Mouse (Mus musculus): Measurements from ENCODE around the gene Gpr39. TPM values are rescaled to one million over a fixed set of nuclear protein-coding genes. Genes with fewer than 3 reads are reported as not detected.

The Gpr39 gene
- polyA plus RNA-seq, 1 experiment from 2014 or later: 3.6 TPM

- Histone ChIP-seq H3K27ac (no peak overlapping the region), H3K4me3 (replicated peaks) (no peak overlapping the region), H3K4me2 (no peak overlapping the region), H3K9me3 (replicated peaks) (no peaks in the 10 kb centered on the region), H3K9ac (no peak overlapping the region), H3K36me3 (no peaks in the 10 kb centered on the region), H3K4me1 (no peaks in the 10 kb centered on the region), H3K27me3 (no peaks in the 10 kb centered on the region)
- whole genome bisulfite sequencing: 14% methylated on average over 1 of the region's 1 CpGs
- ATAC-seq (replicated peaks; ENCODE audit: low FRiP score): no peak
These were observed 160.7 kb downstream of the Gpr39 start for GRCm38 (mm10) chr1:125837507-125837906.

- H3K9me3 ChIP-seq (replicated peaks): no peaks in the 10 kb centered on the region
- no peak overlapping the region for H3K4me3 ChIP-seq (replicated peaks)
- no peaks in the 10 kb centered on the region for H3K27me3 ChIP-seq
- no peak for ATAC-seq (replicated peaks; ENCODE audit: low FRiP score)
- no peaks in the 10 kb centered on the region for H3K4me1 ChIP-seq
- 64% methylated on average over 13 of the region's 13 CpGs for WGBS
- H3K36me3 ChIP-seq: no peaks in the 10 kb centered on the region
- H3K4me2 ChIP-seq: no peak overlapping the region
- no peak overlapping the region for H3K27ac ChIP-seq
- H3K9ac ChIP-seq: no peak overlapping the region
These were observed 163.1 kb downstream of the Gpr39 start for GRCm38 (mm10) chr1:125839746-125840392.

- ATAC-seq (replicated peaks; ENCODE audit: low FRiP score): no peak
- Histone ChIP-seq H3K36me3 (no peaks in the 10 kb centered on the region), H3K27ac (no peak overlapping the region), H3K27me3 (no peaks in the 10 kb centered on the region), H3K4me2 (no peak overlapping the region), H3K9me3 (replicated peaks) (no peaks in the 10 kb centered on the region), H3K4me1 (no peaks in the 10 kb centered on the region), H3K4me3 (replicated peaks) (no peak overlapping the region), H3K9ac (no peak overlapping the region)
- 9% methylated on average over 5 of the region's 5 CpGs for WGBS
These were observed 177.9 kb downstream of the Gpr39 start for GRCm38 (mm10) chr1:125854646-125855045.

- H3K4me1 ChIP-seq: no peaks in the 10 kb centered on the region
- no peak for ATAC-seq (replicated peaks; ENCODE audit: low FRiP score)
- H3K9me3 ChIP-seq (replicated peaks): no peaks in the 10 kb centered on the region
- no peak overlapping the region for H3K9ac ChIP-seq
- 63% methylated on average over 5 of the region's 5 CpGs for WGBS
- no peak overlapping the region for H3K4me3 ChIP-seq (replicated peaks)
- no peak overlapping the region for H3K27ac ChIP-seq
- no peak overlapping the region for H3K4me2 ChIP-seq
- no peaks in the 10 kb centered on the region for H3K27me3 ChIP-seq
- no peaks in the 10 kb centered on the region for H3K36me3 ChIP-seq
These were observed 181.8 kb downstream of the Gpr39 start for GRCm38 (mm10) chr1:125858631-125859030.

- H3K27me3 ChIP-seq: no peaks in the 10 kb centered on the region
- no peaks in the 10 kb centered on the region for H3K9me3 ChIP-seq (replicated peaks)
- no peak for ATAC-seq (replicated peaks; ENCODE audit: low FRiP score)
- no peak overlapping the region for H3K9ac ChIP-seq
- WGBS: 56% methylated on average over 7 of the region's 7 CpGs
- H3K4me1 ChIP-seq: no peaks in the 10 kb centered on the region
- no peak overlapping the region for H3K27ac ChIP-seq
- no peak overlapping the region for H3K4me3 ChIP-seq (replicated peaks)
- no peak overlapping the region for H3K4me2 ChIP-seq
- H3K36me3 ChIP-seq: no peaks in the 10 kb centered on the region
These were observed 193.3 kb downstream of the Gpr39 start for GRCm38 (mm10) chr1:125870056-125870455.

- ATAC-seq (replicated peaks; ENCODE audit: low FRiP score): no peak
- Histone ChIP-seq H3K9ac (no peak overlapping the region), H3K4me3 (replicated peaks) (no peak overlapping the region), H3K9me3 (replicated peaks) (no peaks in the 10 kb centered on the region), H3K27me3 (no peaks in the 10 kb centered on the region), H3K36me3 (no peaks in the 10 kb centered on the region), H3K4me2 (no peak overlapping the region), H3K27ac (no peak overlapping the region), H3K4me1 (no peaks in the 10 kb centered on the region)
- WGBS: 91% methylated on average over 9 of the region's 9 CpGs
These were observed 216.4 kb downstream of the Gpr39 start for GRCm38 (mm10) chr1:125893158-125893557.

- H3K9me3 ChIP-seq (replicated peaks): no peaks in the 10 kb centered on the region
- no peak overlapping the region for H3K9ac ChIP-seq
- H3K4me3 ChIP-seq (replicated peaks): peak overlapping the region; percentile 45
- H3K4me1 ChIP-seq: peaks cover 31% of the 10 kb centered on the region
- 3% methylated on average over 14 of the region's 14 CpGs for WGBS
- H3K27ac ChIP-seq: no peak overlapping the region
- peak; percentile 54 for ATAC-seq (replicated peaks; ENCODE audit: low FRiP score)
- H3K4me2 ChIP-seq: peak overlapping the region; percentile 83
- H3K27me3 ChIP-seq: peaks cover 51% of the 10 kb centered on the region
- no peaks in the 10 kb centered on the region for H3K36me3 ChIP-seq
These were observed 233.5 kb downstream of the Gpr39 start for GRCm38 (mm10) chr1:125910211-125910870.

GRCm38 (mm10) chr1:125910871-125911265 lies 234.1 kb downstream of the Gpr39 start:
- no peaks in the 10 kb centered on the region for H3K9me3 ChIP-seq (replicated peaks)
- WGBS: 2% methylated on average over 9 of the region's 9 CpGs
- ATAC-seq (replicated peaks; ENCODE audit: low FRiP score): peak; percentile 38; the same call in 1 of the 2 replicates
- H3K27ac ChIP-seq: no peak overlapping the region
- peaks cover 55% of the 10 kb centered on the region for H3K27me3 ChIP-seq
- H3K4me2 ChIP-seq: peak overlapping the region; percentile 83
- no peak overlapping the region for H3K9ac ChIP-seq
- H3K36me3 ChIP-seq: no peaks in the 10 kb centered on the region
- H3K4me3 ChIP-seq (replicated peaks): peak overlapping the region; percentile 45
- H3K4me1 ChIP-seq: peaks cover 31% of the 10 kb centered on the region

- under 1% methylated on average over 35 of the region's 35 CpGs for WGBS
- peaks cover 55% of the 10 kb centered on the region for H3K27me3 ChIP-seq
These were observed 234.6 kb downstream of the Gpr39 start for GRCm38 (mm10) chr1:125911337-125911900.

GRCm38 (mm10) chr1:125911901-125912445 lies 235.2 kb downstream of the Gpr39 start:
- Histone ChIP-seq H3K4me1 (peaks cover 31% of the 10 kb centered on the region), H3K9me3 (replicated peaks) (no peaks in the 10 kb centered on the region), H3K36me3 (no peaks in the 10 kb centered on the region), H3K4me3 (replicated peaks) (peak overlapping the region; percentile 45), H3K9ac (no peak overlapping the region), H3K27ac (no peak overlapping the region), H3K27me3 (peaks cover 55% of the 10 kb centered on the region), H3K4me2 (peak overlapping the region; percentile 83)
- under 1% methylated on average over 32 of the region's 43 CpGs for WGBS
- peak; percentile 68 for ATAC-seq (replicated peaks; ENCODE audit: low FRiP score)

More at GRCm38 (mm10) chr1:125911337-125911900, 234.6 kb downstream of the Gpr39 start:
- Histone ChIP-seq H3K4me3 (replicated peaks) (peak overlapping the region; percentile 45), H3K4me1 (peaks cover 31% of the 10 kb centered on the region), H3K9me3 (replicated peaks) (no peaks in the 10 kb centered on the region), H3K27ac (no peak overlapping the region), H3K4me2 (peak overlapping the region; percentile 83), H3K36me3 (no peaks in the 10 kb centered on the region), H3K9ac (no peak overlapping the region)
- ATAC-seq (replicated peaks; ENCODE audit: low FRiP score): peak; percentile 75

GRCm38 (mm10) chr1:125912601-125913600 lies 236.1 kb downstream of the Gpr39 start, which contains the start of gene Lypd1:
Gene Lypd1 (minus strand): TSS chr1:125913101.
- Histone ChIP-seq H3K9me3 (replicated peaks) (no peaks in the 10 kb centered on the region), H3K4me3 (replicated peaks) (peak within 1 kb of the TSS; percentile 45), H3K9ac (no peak within 1 kb of the TSS), H3K27ac (no peak within 1 kb of the TSS), H3K36me3 (no peaks in the 10 kb centered on the region), H3K4me1 (peaks cover 31% of the 10 kb centered on the region), H3K4me2 (peak within 1 kb of the TSS; percentile 83), H3K27me3 (peaks cover 55% of the 10 kb centered on the region)
- ATAC-seq (replicated peaks; ENCODE audit: low FRiP score): no peak
- 5% methylated on average over 30 of the region's 30 CpGs for WGBS

Measured in kidney, embryonic 15.5 days (tissue).